ENCODE assay signal across 8 mouse cellular contexts in the genomic region with DNA sequence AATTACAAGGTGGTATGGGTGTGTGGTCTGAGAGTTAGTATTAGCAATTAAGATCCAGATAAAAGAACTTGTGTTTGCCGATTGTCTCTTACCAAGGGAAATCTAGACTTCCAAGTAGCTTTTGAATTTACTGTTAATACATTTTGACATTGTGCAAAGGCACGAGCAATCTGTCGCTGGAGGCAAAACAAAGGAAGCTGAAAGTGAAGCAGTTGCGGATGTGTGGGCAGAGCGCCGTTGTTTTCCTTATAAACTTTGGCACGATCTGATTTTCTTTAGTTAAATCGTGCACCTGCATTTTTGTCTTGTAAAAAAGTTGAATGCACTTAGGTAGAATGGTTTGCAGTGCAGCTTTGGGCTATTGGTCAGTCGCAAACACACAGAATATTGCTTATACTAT. TPM values are rescaled to one million over a fixed set of nuclear protein-coding genes. Genes with fewer than 3 reads are reported as not detected.
DNase-seq lines count a peak whose midpoint lies in the region; ATAC-seq and TF ChIP-seq lines count a peak whose summit lies in the region.

No protein-coding gene starts in this region.

- H3K4me3 ChIP-seq in heart, embryonic 15.5 days = peak overlapping the region; percentile 54
- peak overlapping the region; percentile 84 for H3K4me3 ChIP-seq in E14TG2a.4 (replicated peaks; ENCODE audit: low read length)
- H3K4me3 ChIP-seq in forebrain, embryonic 16.5 days (replicated peaks; ENCODE audit: low read length) = peak overlapping the region; percentile 63
- peak overlapping the region; percentile 68 for H3K4me3 ChIP-seq in macrophage (ENCODE audit: inconsistent target)

- DNase-seq in heart, postnatal 4 days = no peak
- no peak for DNase-seq in cerebellum, adult 9-10 months
- no peak for DNase-seq in urinary bladder, postnatal 25 days (ENCODE audit: low spot score)
- no peak for DNase-seq in testis, postnatal 10 days (ENCODE audit: low spot score)

- H3K36me3 ChIP-seq in heart, embryonic 15.5 days = no peaks in the 10 kb centered on the region
- H3K36me3 ChIP-seq in E14TG2a.4 (ENCODE audit: insufficient read depth, low read length) (no peaks in the 10 kb centered on the region), macrophage (ENCODE audit: inconsistent target) (no peaks in the 10 kb centered on the region)
- H3K36me3 ChIP-seq in forebrain, embryonic 16.5 days (ENCODE audit: control insufficient read depth, insufficient read depth) = peaks cover 6% of the 10 kb centered on the region; the same call in 1 of the 2 replicates

- peaks cover 44% of the 10 kb centered on the region for H3K4me1 ChIP-seq in heart, embryonic 15.5 days (replicated peaks)
- H3K4me1 ChIP-seq in E14TG2a.4 (replicated peaks; ENCODE audit: low read depth, low read length) = peaks cover 61% of the 10 kb centered on the region
- peaks cover 19% of the 10 kb centered on the region for H3K4me1 ChIP-seq in forebrain, embryonic 16.5 days (replicated peaks; ENCODE audit: control insufficient read depth, insufficient read depth, low read length)

- no peaks in the 10 kb centered on the region for H3K9me3 ChIP-seq in heart, embryonic 15.5 days (replicated peaks)
- no peaks in the 10 kb centered on the region for H3K9me3 ChIP-seq in E14TG2a.4 (ENCODE audit: low read length)
- H3K9me3 ChIP-seq in forebrain, embryonic 16.5 days (ENCODE audit: control insufficient read depth, low read length) = no peaks in the 10 kb centered on the region

- TF ChIP-seq CTCF in E14TG2a.4 (conservative IDR thresholded peaks at IDR 0.05; ENCODE audit: low read length) = no peak

- WGBS in heart, embryonic 15.5 days = 39% methylated on average over 9 of the region's 9 CpGs
- 33% methylated on average over 9 of the region's 9 CpGs for WGBS in forebrain, embryonic 16.5 days
- 7% methylated on average over 9 of the region's 9 CpGs for WGBS in macrophage (ENCODE audit: missing documents)

- no peaks in the 10 kb centered on the region for H3K79me2 ChIP-seq in macrophage (ENCODE audit: inconsistent target)

- peak overlapping the region; percentile 69 for H3K4me2 ChIP-seq in heart, embryonic 15.5 days
- peak overlapping the region; percentile 62 for H3K4me2 ChIP-seq in forebrain, embryonic 16.5 days (ENCODE audit: low read length)

- no peaks in the 10 kb centered on the region for H3K27me3 ChIP-seq in heart, embryonic 15.5 days
- H3K27me3 ChIP-seq in E14TG2a.4 (ENCODE audit: insufficient read depth, low read length) = peaks cover 11% of the 10 kb centered on the region; the same call in 1 of the 2 replicates
- no peaks in the 10 kb centered on the region for H3K27me3 ChIP-seq in forebrain, embryonic 16.5 days (replicated peaks; ENCODE audit: control insufficient read depth, insufficient read depth, low read length)

- no peak for ATAC-seq in heart, embryonic 15.5 days (replicated peaks; ENCODE audit: insufficient number of reproducible peaks, insufficient read depth, low FRiP score, low read depth)
- ATAC-seq in forebrain, embryonic 16.5 days = peak; percentile 7

- H3K9ac ChIP-seq in heart, embryonic 15.5 days = peak overlapping the region; percentile 64; the same call in 1 of the 2 replicates
- peak overlapping the region; percentile 78 for H3K9ac ChIP-seq in forebrain, embryonic 16.5 days (replicated peaks; ENCODE audit: low read depth, low read length)

- H3K27ac ChIP-seq in heart, embryonic 15.5 days = peak overlapping the region; percentile 88
- H3K27ac ChIP-seq in forebrain, embryonic 16.5 days (ENCODE audit: low read length) = peak overlapping the region; percentile 95
- H3K27ac ChIP-seq in macrophage = peak overlapping the region; percentile 85

RNA-seq across cellular contexts. Expression of a gene that starts 40.6 kb away (rescaled TPM):
- polyA plus RNA-seq in heart, embryonic 15.5 days (2015; fragmentation: Nextera tagmentation; extraction: Ambion mirVana) = 19.3 and 22.2 TPM in 2 replicates
- total RNA-seq in heart, postnatal 4 days (2021) = 10 to 100 TPM; 19.4 to 19.7 TPM
- 92.5 and 106 TPM in 2 replicates for polyA plus RNA-seq in forebrain, embryonic 16.5 days (2015; fragmentation: Nextera tagmentation; extraction: Ambion mirVana)
- total RNA-seq in macrophage (2018; cell fraction: chromatin; rRNA removed) = 1 to 10 TPM in 1 of 26 experiments, under 1 TPM in 5, not detected in 20; 0.16 to 1.1 (median 0.30) TPM
- total RNA-seq in macrophage (2018; cell fraction: cytosol; rRNA removed) = under 1 TPM in 4 of 26 experiments, not detected in 22; 0.03 to 0.13 (median 0.05) TPM
- under 1 TPM in 9 of 26 experiments, not detected in 17; 0.10 to 0.25 (median 0.17) TPM for total RNA-seq in macrophage (2018; cell fraction: nucleus; rRNA removed)
- not detected in 3 replicates for polyA plus RNA-seq in macrophage (2018)

Comparison
In these comparisons a context has a peak if more than half of its experiments do, and no peak if none do; other contexts are left out.
1. RNA of a gene that starts 40.6 kb away (polyA plus RNA-seq): 92.5 to 106 TPM in forebrain, embryonic 16.5 days and 19.3 to 22.2 TPM in heart, embryonic 15.5 days; not detected in macrophage; every median in the first group is over 10 times any median in the second.
2. Peak in every context shown above with its lines, with median percentiles within 50 percentile points of each other: H3K27ac ChIP-seq and H3K4me3 ChIP-seq.